Mouse (Mus musculus) testis, adult 2 months (tissue): ENCODE measurements around the gene Mest.

Source experiments
- CTCF ChIP-seq: fragments of 200-500 bp; IDR thresholded peaks from 2 replicates; pipeline ENCODE4 v1.5.1; 2012; ENCODE audit warnings: low read depth, mild to moderate bottlenecking, inconsistent platforms, low read length, moderate library complexity; ENCODE audit not compliant: control insufficient read depth, insufficient read depth, insufficient replicate concordance
- POLR2A ChIP-seq: fragments of 200-500 bp; IDR thresholded peaks from 2 replicates; pipeline ENCODE4 v1.6.1; 2012; ENCODE audit warnings: low read depth, mild to moderate bottlenecking, inconsistent platforms, low read length, moderate library complexity; ENCODE audit not compliant: control insufficient read depth

- TF ChIP-seq POLR2A (no peak), CTCF (no peak)
These were observed 9.9 kb upstream of the Mest start for GRCm38 (mm10) chr6:30713455-30713854.
